Mouse (Mus musculus) embryonic facial prominence, embryonic 15.5 days (tissue): ENCODE data around the gene Ppil4. TPM values are rescaled to one million over a fixed set of nuclear protein-coding genes. Genes with fewer than 3 reads are reported as not detected.

Source experiments
- ATAC-seq: fragments of 200-750 bp; cut with Nextera tagmentation; 2 replicates; pipeline ENCODE4 v1.8.0; 2017; ENCODE audit warnings: low read depth, moderate TSS enrichment; ENCODE audit not compliant: insufficient number of reproducible peaks, low FRiP score, low TSS enrichment
- H3K27ac ChIP-seq: fragments of 300-500 bp; sonication (generic); replicated peaks from 2 replicates; pipeline ENCODE4 v1.5.1; 2015; ENCODE audit warnings: mild to moderate bottlenecking, inconsistent platforms
- H3K27me3 ChIP-seq: fragments of 300-500 bp; sonication (generic); 2 replicates; pipeline ENCODE4 v1.6.1; 2015; ENCODE audit warnings: inconsistent platforms
- H3K36me3 ChIP-seq: fragments of 300-500 bp; sonication (generic); 2 replicates; pipeline ENCODE4 v1.6.1; 2015; ENCODE audit warnings: mild to moderate bottlenecking, inconsistent platforms
- H3K4me1 ChIP-seq: fragments of 300-500 bp; sonication (generic); 2 replicates; pipeline ENCODE4 v1.6.1; 2015; ENCODE audit warnings: inconsistent platforms
- H3K4me2 ChIP-seq: fragments of 300-500 bp; sonication (generic); replicated peaks from 2 replicates; pipeline ENCODE4 v1.6.1; 2015; ENCODE audit warnings: mild to moderate bottlenecking, inconsistent platforms
- H3K4me3 ChIP-seq: fragments of 300-500 bp; sonication (generic); replicated peaks from 2 replicates; pipeline ENCODE4 v1.5.1; 2015; ENCODE audit warnings: mild to moderate bottlenecking, inconsistent platforms
- H3K9ac ChIP-seq: fragments of 300-500 bp; sonication (generic); 2 replicates; pipeline ENCODE4 v1.6.1; 2015; ENCODE audit warnings: inconsistent platforms
- H3K9me3 ChIP-seq: fragments of 300-500 bp; sonication (generic); replicated peaks from 2 replicates; pipeline ENCODE4 v1.6.1; 2016; ENCODE audit warnings: inconsistent platforms
- WGBS: fragments of 180-500 bp; shearing (Covaris S2); methylation state at CpG from one replicate; pipeline ENCODE4 v1.1.7; 2015; 5-methylcytosine and 5-hydroxymethylcytosine counted together
- microRNA-seq: library from miRNA; unstranded; fragments of <30 nt; microRNA quantifications from one replicate; pipeline ENCODE4, GENCODE M21; 2016; ENCODE audit warnings: borderline number of aligned reads
- polyA plus RNA-seq: library from polyadenylated mRNA; unstranded; fragments of >200 nt; fragmentation: Nextera tagmentation; extraction: Ambion mirVana; gene quantifications from 2 replicates; pipeline ENCODE4 v1.2.1, GENCODE M21; 2015

Gene Ppil4
- polyA plus RNA-seq, 1 experiment from 2014 or later: 37.5 TPM

DNA sequence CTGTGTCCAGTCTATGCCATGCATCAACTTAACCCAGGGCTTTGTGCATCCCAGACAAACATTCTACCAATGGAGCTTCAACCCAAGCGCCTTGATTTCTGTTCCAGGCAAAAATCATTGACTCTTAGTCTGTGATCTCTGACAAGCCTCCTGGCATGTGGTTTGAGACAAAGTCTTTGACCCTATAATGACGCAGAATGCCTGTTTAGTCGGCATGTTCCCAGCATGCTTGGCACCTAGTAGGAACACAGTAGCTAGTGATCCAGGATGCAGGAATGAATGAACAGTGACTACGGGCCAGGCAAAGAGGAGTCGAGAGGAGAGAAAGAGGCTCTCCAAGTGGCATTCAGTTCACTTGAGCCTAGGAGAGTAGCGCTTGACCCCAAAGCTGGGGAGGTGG is 70.7 kb downstream of the Ppil4 start:
- Histone ChIP-seq H3K4me3 (no peak overlapping the region), H3K27me3 (peaks cover 18% of the 10 kb centered on the region), H3K27ac (no peak overlapping the region), H3K4me2 (no peak overlapping the region), H3K9me3 (no peaks in the 10 kb centered on the region), H3K9ac (no peak overlapping the region), H3K36me3 (no peaks in the 10 kb centered on the region), H3K4me1 (peaks cover 12% of the 10 kb centered on the region; the same call in 1 of the 2 replicates)
- no peak for ATAC-seq
- 89% methylated on average over 6 of the region's 6 CpGs for WGBS

DNA sequence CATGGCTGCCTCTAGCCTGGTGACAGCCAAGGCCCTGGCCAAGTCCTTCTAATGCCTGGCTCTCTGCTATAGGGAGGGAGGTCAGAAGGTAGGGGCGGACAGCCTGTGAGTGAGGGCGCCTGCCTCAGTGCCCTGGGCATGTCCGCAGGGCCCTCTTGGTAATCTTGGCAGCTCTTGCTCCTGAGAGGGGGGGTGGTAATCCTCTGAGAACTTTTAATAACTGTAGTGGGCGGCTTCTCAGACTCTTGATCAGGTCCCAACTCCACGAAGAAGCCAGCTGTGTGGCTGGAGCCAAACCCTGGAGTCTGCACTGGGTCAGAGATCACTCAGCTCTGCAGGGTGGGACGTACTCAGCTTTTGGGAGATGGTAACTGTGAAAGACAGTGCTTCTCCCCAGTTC is 71.5 kb downstream of the Ppil4 start:
- Histone ChIP-seq H3K4me1 (peaks cover 12% of the 10 kb centered on the region; the same call in 1 of the 2 replicates), H3K9ac (no peak overlapping the region), H3K27me3 (peaks cover 22% of the 10 kb centered on the region), H3K4me3 (no peak overlapping the region), H3K27ac (no peak overlapping the region), H3K36me3 (no peaks in the 10 kb centered on the region), H3K9me3 (no peaks in the 10 kb centered on the region), H3K4me2 (no peak overlapping the region)
- no peak for ATAC-seq
- 66% methylated on average over 6 of the region's 6 CpGs for WGBS

DNA sequence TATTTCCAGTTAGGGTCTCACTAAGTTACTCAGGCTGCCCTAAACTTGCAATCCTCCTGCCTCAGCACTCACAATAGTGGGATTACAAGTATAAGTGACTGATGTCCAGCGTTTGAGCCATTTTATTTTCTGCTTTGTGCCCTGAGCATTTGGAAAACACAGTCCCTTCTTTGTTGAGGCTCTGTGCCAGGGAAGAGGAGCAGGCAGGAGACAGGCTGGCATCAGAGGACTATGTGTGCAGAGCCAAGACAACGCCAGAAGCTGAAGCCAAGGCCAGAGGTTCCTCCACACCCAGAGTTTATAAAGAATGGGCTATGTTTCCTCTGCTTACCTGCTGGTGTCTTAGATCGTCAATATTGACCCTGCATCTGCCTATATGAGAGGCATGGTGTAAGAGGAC is 72.1 kb downstream of the Ppil4 start:
- no peak overlapping the region for H3K4me2 ChIP-seq
- ATAC-seq: no peak
- H3K4me1 ChIP-seq: peaks cover 12% of the 10 kb centered on the region; the same call in 1 of the 2 replicates
- no peaks in the 10 kb centered on the region for H3K36me3 ChIP-seq
- no peak overlapping the region for H3K9ac ChIP-seq
- 75% methylated on average over 3 of the region's 3 CpGs for WGBS
- H3K27me3 ChIP-seq: peaks cover 24% of the 10 kb centered on the region
- H3K9me3 ChIP-seq: no peaks in the 10 kb centered on the region
- H3K4me3 ChIP-seq: no peak overlapping the region
- no peak overlapping the region for H3K27ac ChIP-seq

DNA sequence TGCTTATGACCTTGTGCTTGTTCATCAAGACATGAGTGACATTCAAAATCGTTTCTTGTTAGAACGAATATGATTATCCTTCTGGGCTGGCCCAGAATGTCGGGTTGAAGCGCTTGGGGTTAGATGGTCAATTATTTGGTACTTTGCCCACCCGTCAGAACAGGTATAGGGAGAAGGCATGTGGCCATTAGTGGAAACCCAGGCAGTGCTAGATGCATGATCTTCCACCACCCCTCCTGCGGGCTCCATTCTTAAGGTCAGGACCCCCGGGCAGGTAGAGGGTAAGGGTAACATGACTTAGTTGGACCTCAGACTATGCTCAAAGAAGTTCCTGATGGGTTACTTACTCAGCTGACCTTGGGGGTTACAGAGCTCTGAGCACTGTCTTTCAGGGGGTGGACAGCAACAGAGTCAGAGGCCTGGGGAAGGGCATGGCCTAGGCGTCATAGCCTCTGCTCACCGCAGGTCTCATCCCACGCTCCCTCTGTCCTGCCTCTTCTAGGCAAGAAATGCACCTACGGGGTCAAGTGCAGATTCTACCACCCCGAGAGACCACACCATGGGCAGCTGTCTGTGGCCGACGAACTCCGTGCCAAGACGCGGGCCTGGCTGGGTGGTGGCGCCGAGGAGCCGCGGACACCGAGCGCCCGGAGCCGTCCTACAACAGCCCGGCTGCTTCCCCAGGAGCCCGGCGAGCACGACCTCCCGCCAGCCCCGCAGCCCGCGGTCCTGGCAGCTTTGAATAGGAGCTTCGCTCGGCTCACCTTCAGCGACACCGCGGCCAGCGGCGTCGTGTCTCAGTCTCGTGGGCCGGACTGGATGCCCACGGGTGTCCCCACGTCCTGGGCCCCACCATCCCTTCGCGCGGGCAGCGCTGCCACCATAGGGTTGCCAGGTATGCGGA is 74.3 kb downstream of the Ppil4 start:
- Histone ChIP-seq H3K27me3 (peaks cover 24% of the 10 kb centered on the region), H3K4me3 (peak overlapping the region; percentile 38), H3K27ac (no peak overlapping the region), H3K9me3 (no peaks in the 10 kb centered on the region), H3K9ac (no peak overlapping the region), H3K4me1 (peaks cover 16% of the 10 kb centered on the region; the same call in 1 of the 2 replicates), H3K4me2 (peak overlapping the region; percentile 69), H3K36me3 (no peaks in the 10 kb centered on the region)
- ATAC-seq: no peak
- 18% methylated on average over 49 of the region's 50 CpGs for WGBS

DNA sequence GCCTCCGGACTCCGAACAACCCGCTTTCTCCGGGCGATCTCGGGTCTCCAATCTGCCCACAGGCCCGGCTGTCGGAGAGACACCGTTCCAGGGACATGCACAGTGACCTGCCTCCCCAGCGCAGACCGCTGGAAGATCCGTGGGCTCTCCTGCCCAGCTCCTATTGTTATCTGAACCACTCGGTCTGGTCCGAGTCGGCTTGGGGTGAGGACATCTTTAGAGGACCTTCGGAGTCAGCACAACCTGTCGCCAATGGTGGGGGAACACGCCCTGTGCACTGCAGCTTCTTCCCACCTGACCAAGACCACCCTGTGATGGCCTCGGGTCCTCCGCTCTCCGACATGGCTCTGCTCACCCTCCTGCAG is 75.0 kb downstream of the Ppil4 start:
- Histone ChIP-seq H3K27ac (no peak overlapping the region), H3K36me3 (no peaks in the 10 kb centered on the region), H3K27me3 (peaks cover 24% of the 10 kb centered on the region), H3K4me3 (peak overlapping the region; percentile 38), H3K4me2 (peak overlapping the region; percentile 69), H3K9me3 (no peaks in the 10 kb centered on the region), H3K4me1 (peaks cover 16% of the 10 kb centered on the region; the same call in 1 of the 2 replicates), H3K9ac (no peak overlapping the region)
- WGBS: 28% methylated on average over 21 of the region's 21 CpGs
- no peak for ATAC-seq

DNA sequence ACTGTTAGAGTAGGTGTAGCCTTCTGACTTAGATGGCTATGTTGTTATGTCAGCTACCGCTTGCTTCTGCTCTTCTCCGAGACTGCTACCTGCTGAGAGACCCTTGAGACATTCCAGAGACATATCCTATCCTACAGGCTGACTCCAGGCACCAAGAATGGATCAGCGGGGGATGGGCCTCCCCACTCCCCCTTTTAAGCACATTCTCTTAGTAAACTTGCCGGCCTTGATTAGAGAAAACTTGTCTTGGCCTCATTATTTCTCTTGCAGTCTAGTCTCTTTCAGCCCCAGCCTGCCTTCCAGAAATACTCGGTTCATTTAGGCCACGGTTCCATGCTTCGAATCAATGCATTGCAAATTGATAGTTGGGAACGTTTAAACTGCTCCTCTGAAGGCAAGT is 77.1 kb downstream of the Ppil4 start:
- H3K4me3 ChIP-seq: no peak overlapping the region
- H3K9me3 ChIP-seq: no peaks in the 10 kb centered on the region
- peaks cover 13% of the 10 kb centered on the region; the same call in 1 of the 2 replicates for H3K4me1 ChIP-seq
- no peak for ATAC-seq
- H3K4me2 ChIP-seq: no peak overlapping the region
- H3K27ac ChIP-seq: no peak overlapping the region
- no peaks in the 10 kb centered on the region for H3K36me3 ChIP-seq
- peaks cover 24% of the 10 kb centered on the region for H3K27me3 ChIP-seq
- H3K9ac ChIP-seq: no peak overlapping the region
- WGBS: 53% methylated on average over 8 of the region's 8 CpGs

DNA sequence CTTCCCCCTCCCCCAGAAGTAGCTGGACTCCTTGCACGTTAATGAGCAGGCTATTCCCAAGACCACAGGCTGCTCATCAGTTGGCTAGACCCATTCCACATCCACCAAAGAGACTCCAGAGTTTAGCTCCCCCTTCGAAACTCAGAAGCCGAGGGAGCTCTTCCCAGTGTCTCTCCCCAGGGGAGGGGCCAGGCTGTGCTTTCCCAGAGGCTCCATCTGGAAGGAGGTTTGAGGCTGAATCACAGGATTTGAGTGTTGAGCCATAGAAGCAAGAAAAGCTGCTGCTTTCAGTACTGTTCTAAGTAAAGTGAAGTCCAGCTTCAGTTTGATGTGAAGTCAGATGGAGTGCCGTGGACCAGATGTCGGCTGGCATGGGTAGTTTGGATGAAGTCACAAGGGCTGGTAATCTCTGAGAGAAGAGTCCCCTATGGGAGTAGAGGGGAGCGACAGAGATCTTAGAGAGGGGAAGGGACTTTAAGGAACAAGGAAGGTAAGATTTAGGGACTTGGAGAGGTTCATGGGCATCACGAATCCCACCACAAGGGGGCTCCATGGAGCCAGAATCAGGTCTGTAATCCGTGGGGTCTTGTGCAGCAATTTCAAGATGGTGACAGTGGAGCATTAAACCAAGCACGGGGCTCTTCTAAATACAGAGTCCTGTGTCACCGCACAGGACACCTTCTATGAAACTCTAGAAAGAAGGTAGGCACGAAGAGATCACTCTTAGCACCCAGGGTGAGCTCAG is 78.1 kb downstream of the Ppil4 start:
- Histone ChIP-seq H3K4me3 (no peak overlapping the region), H3K27me3 (peaks cover 24% of the 10 kb centered on the region), H3K9ac (no peak overlapping the region), H3K4me2 (no peak overlapping the region), H3K4me1 (peaks cover 13% of the 10 kb centered on the region; the same call in 1 of the 2 replicates), H3K27ac (no peak overlapping the region), H3K36me3 (no peaks in the 10 kb centered on the region), H3K9me3 (no peaks in the 10 kb centered on the region)
- no peak for ATAC-seq
- 59% methylated on average over 11 of the region's 11 CpGs for WGBS

DNA sequence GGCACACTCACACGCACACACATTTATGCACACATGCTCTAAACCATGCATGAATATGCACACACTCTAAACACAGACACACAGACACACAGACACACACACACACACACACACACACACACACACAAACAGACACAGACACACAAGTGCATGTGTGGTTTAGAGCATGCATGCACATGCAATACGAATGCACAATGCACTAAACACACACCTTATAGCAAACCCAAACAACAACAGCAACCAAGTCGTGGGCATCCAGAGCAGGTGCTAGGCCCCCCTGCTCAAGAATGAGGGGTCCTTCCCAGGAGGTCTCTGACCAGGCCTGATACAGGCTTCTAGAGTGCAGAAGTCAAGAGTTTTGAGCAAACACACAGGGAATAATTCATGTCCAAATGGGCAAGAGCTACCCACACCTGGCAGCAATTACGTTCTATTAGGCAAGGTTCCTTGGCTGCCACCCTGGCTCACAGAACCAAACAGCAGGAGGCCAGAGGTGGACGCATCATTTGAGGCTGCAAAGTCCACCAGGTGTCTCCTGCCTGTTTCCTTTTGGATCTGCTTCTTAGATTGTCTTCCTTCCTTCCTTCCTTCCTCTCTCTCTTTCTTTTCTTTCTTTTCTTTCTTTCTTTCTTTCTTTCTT is 78.8 kb downstream of the Ppil4 start:
- H3K4me1 ChIP-seq: peaks cover 13% of the 10 kb centered on the region; the same call in 1 of the 2 replicates
- H3K36me3 ChIP-seq: no peaks in the 10 kb centered on the region
- H3K9me3 ChIP-seq: no peaks in the 10 kb centered on the region
- WGBS: 77% methylated on average over 5 of the region's 5 CpGs
- ATAC-seq: no peak
- no peak overlapping the region for H3K27ac ChIP-seq
- peaks cover 23% of the 10 kb centered on the region for H3K27me3 ChIP-seq
- H3K9ac ChIP-seq: no peak overlapping the region
- no peak overlapping the region for H3K4me2 ChIP-seq
- no peak overlapping the region for H3K4me3 ChIP-seq

Small RNAs within 50 kb of the gene (microRNA-seq; reads per million reads assigned to microRNA genes)
- 0.52 reads per million for gene Mir5104

Other genes with a start within 250 kb of the Ppil4 start
- gene Lrp11, start 203.1 kb upstream of the Ppil4 start, polyA plus RNA-seq: 3.0 and 4.0 TPM in 2 replicates
- 38.2 and 38.3 TPM in 2 replicates for gene Nup43, start 125.4 kb upstream of the Ppil4 start, polyA plus RNA-seq
- gene Pcmt1, start 111.8 kb upstream of the Ppil4 start, polyA plus RNA-seq: 124 and 128 TPM in 2 replicates
- gene Lats1, start 111.7 kb upstream of the Ppil4 start, polyA plus RNA-seq: 8.7 and 9.0 TPM in 2 replicates
- 53.7 and 58.5 TPM in 2 replicates for gene Katna1, start 66.9 kb upstream of the Ppil4 start, polyA plus RNA-seq
- 86.8 and 87.3 TPM in 2 replicates for gene Ginm1, start 67 bp upstream of the Ppil4 start, polyA plus RNA-seq
- gene Zc3h12d, start 39.6 kb downstream of the Ppil4 start, polyA plus RNA-seq: 0.21 TPM in 2 replicates
- 20.7 and 23.2 TPM in 2 replicates for gene Tab2, start 163.3 kb downstream of the Ppil4 start, polyA plus RNA-seq